Mouse (Mus musculus) kidney, adult 2 months (tissue): ENCODE data around the gene Minar1.

Experiments used
- CTCF ChIP-seq: fragments of 200-500 bp; conservative IDR thresholded peaks from 2 replicates; pipeline ENCODE4 v1.5.1; 2011; ENCODE audit warnings: low read depth, mild to moderate bottlenecking, control low read depth, low read length, moderate library complexity, mixed read lengths; ENCODE audit not compliant: insufficient read depth, insufficient read length
- POLR2A ChIP-seq: fragments of 200-500 bp; IDR thresholded peaks from one replicate; pipeline ENCODE4 v1.6.1; 2011; ENCODE audit warnings: low read depth, low read length, control low read depth

DNA sequence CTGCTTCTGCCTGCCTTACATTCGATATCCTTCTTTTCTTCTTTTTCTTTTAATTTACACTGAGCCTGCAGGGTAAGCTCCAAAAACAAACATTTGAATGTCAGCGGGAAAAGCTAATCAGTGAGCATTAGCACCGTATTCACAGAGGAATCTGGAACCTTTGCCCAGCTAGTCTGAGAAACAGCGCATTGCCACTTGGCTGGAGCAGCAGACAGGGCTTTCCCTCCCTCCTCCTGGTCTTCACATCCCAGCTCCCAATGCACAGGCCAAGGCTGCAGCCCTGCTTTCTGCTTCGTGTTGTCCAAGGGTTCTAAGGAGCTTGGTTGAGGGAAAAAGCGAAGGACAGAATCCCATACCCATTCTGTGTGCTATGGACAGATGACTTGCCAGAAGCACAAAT is 2.6 kb downstream of the Minar1 start:
- no peak for TF ChIP-seq POLR2A
- TF ChIP-seq CTCF, result no peak
